24 mouse cellular contexts compared by ENCODE assay signal in the genomic region with DNA sequence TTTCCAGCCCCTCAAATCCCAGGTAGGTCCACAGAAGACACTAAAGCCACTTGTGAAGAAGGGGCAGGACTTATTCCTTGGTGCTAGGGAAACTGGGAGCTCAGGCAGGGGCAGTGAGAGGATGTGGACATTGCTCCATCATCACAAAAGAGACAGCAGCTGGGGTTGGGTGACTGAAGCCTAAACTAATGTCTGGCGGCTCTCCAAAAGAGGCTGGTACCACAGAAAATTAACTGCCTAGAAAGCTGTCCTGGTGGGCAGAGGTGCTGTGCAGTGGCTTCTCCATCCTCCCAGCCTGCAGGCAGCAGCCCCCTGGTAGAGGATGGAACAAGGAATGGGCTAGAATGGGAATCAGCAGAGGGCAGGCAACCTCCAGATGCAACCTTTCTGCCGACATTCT. TPM values are rescaled to one million over a fixed set of nuclear protein-coding genes. Genes with fewer than 3 reads are reported as not detected.
DNase-seq lines count a peak whose midpoint lies in the region; ATAC-seq and TF ChIP-seq lines count a peak whose summit lies in the region.
"Had no signal": no experiment of that assay in that cellular context is flagged by ENCODE, and none has a peak within 500 bp of the region (broad histone marks: within the 10 kb centered on the region; RNA-seq: fewer than 3 reads in every experiment).

No protein-coding gene starts in this region.

- no peaks in the 10 kb centered on the region for H3K9me3 ChIP-seq in forebrain, embryonic 14.5 days (replicated peaks; ENCODE audit: control insufficient read depth, low read length)
- no peaks in the 10 kb centered on the region for H3K9me3 ChIP-seq in forebrain, embryonic 15.5 days
- H3K9me3 ChIP-seq in hindbrain, postnatal 0 days (ENCODE audit: low read length), result no peaks in the 10 kb centered on the region
- no peaks in the 10 kb centered on the region for H3K9me3 ChIP-seq in hindbrain, embryonic 16.5 days (ENCODE audit: control insufficient read depth, low read length)
- no peaks in the 10 kb centered on the region for H3K9me3 ChIP-seq in midbrain, embryonic 11.5 days (ENCODE audit: control insufficient read depth, low read length)
- no peaks in the 10 kb centered on the region for H3K9me3 ChIP-seq in midbrain, embryonic 14.5 days (ENCODE audit: control insufficient read depth, low read length)
- H3K9me3 ChIP-seq: embryonic facial prominence, embryonic 10.5 days; forebrain, embryonic 13.5 days; heart, embryonic 12.5 days; hindbrain, embryonic 10.5 days had no signal

- no peak overlapping the region for H3K4me2 ChIP-seq in forebrain, embryonic 14.5 days (ENCODE audit: low read length)
- no peak overlapping the region for H3K4me2 ChIP-seq in forebrain, embryonic 15.5 days (replicated peaks)
- H3K4me2 ChIP-seq in hindbrain, postnatal 0 days (ENCODE audit: low read depth, low read length), result no peak overlapping the region
- no peak overlapping the region for H3K4me2 ChIP-seq in hindbrain, embryonic 16.5 days (ENCODE audit: low read length)
- H3K4me2 ChIP-seq in midbrain, embryonic 11.5 days, result no peak overlapping the region
- no peak overlapping the region for H3K4me2 ChIP-seq in midbrain, embryonic 14.5 days (ENCODE audit: low read length)
- H3K4me2 ChIP-seq: forebrain, embryonic 13.5 days; heart, embryonic 12.5 days had no signal

- TF ChIP-seq CTCF in hindbrain, postnatal 0 days (IDR thresholded peaks at IDR 0.05; ENCODE audit: low read depth), result no peak
- no peak for TF ChIP-seq CTCF in brain, embryonic 14.5 days (IDR thresholded peaks at IDR 0.05; ENCODE audit: borderline replicate concordance, extremely low read depth, insufficient read depth, insufficient read length)

- peaks cover 14% of the 10 kb centered on the region for H3K4me1 ChIP-seq in forebrain, embryonic 14.5 days (ENCODE audit: control insufficient read depth, insufficient read depth, low read length)
- H3K4me1 ChIP-seq in forebrain, embryonic 15.5 days, result peaks cover 11% of the 10 kb centered on the region
- peaks cover 4% of the 10 kb centered on the region; the same call in 1 of the 2 replicates for H3K4me1 ChIP-seq in hindbrain, postnatal 0 days (ENCODE audit: insufficient read depth, low read length)
- H3K4me1 ChIP-seq in hindbrain, embryonic 16.5 days (ENCODE audit: control insufficient read depth, insufficient read depth, low read depth, low read length), result peaks cover 8% of the 10 kb centered on the region; the same call in 1 of the 2 replicates
- H3K4me1 ChIP-seq in midbrain, embryonic 11.5 days (ENCODE audit: control insufficient read depth, insufficient read depth, low read length), result peaks cover 12% of the 10 kb centered on the region
- peaks cover 13% of the 10 kb centered on the region for H3K4me1 ChIP-seq in midbrain, embryonic 14.5 days (ENCODE audit: control insufficient read depth, insufficient read depth, low read length)
- H3K4me1 ChIP-seq: heart, embryonic 12.5 days had no signal

- no peak overlapping the region for H3K27ac ChIP-seq in forebrain, embryonic 14.5 days (ENCODE audit: low read depth, low read length)
- no peak overlapping the region for H3K27ac ChIP-seq in forebrain, embryonic 15.5 days (replicated peaks)
- H3K27ac ChIP-seq in hindbrain, postnatal 0 days, result no peak overlapping the region
- no peak overlapping the region for H3K27ac ChIP-seq in hindbrain, embryonic 16.5 days (ENCODE audit: low read depth, low read length)
- no peak overlapping the region for H3K27ac ChIP-seq in midbrain, embryonic 11.5 days (ENCODE audit: low read depth, low read length)
- H3K27ac ChIP-seq in midbrain, embryonic 14.5 days (replicated peaks; ENCODE audit: low read depth, low read length), result no peak overlapping the region
- H3K27ac ChIP-seq: embryonic facial prominence, embryonic 10.5 days; forebrain, embryonic 13.5 days; hindbrain, embryonic 10.5 days had no signal

- H3K4me3 ChIP-seq in forebrain, embryonic 14.5 days (ENCODE audit: low read depth, low read length), result no peak overlapping the region
- H3K4me3 ChIP-seq in forebrain, embryonic 15.5 days, result no peak overlapping the region
- H3K4me3 ChIP-seq in hindbrain, postnatal 0 days (ENCODE audit: low read length), result no peak overlapping the region
- H3K4me3 ChIP-seq in hindbrain, embryonic 16.5 days (ENCODE audit: low read length), result no peak overlapping the region
- no peak overlapping the region for H3K4me3 ChIP-seq in midbrain, embryonic 11.5 days (ENCODE audit: low read depth, low read length)
- no peak overlapping the region for H3K4me3 ChIP-seq in midbrain, embryonic 14.5 days (replicated peaks; ENCODE audit: low read depth, low read length)
- H3K4me3 ChIP-seq: embryonic facial prominence, embryonic 10.5 days; forebrain, embryonic 13.5 days; heart, embryonic 12.5 days; hindbrain, embryonic 10.5 days had no signal

- DNase-seq in forebrain, embryonic 14.5 days (ENCODE audit: low spot score), result peak; percentile 34
- peak; percentile 41 for DNase-seq in hindbrain, postnatal 0 days (ENCODE audit: low spot score)
- peak; percentile 54 for DNase-seq in midbrain, embryonic 11.5 days (ENCODE audit: low spot score, missing footprints)
- no peak for DNase-seq in midbrain, embryonic 14.5 days
- peak; percentile 40 for DNase-seq in brain, embryonic 14.5 days (ENCODE audit: low read depth)
- DNase-seq: adrenal gland, postnatal 10 days; cerebellum, adult 18-20 months; cerebellum, adult 9-11 months; gastrocnemius, postnatal 10 days had no signal

- H3K36me3 ChIP-seq in forebrain, embryonic 14.5 days (ENCODE audit: control insufficient read depth, insufficient read depth, low read length), result no peaks in the 10 kb centered on the region
- no peaks in the 10 kb centered on the region for H3K36me3 ChIP-seq in forebrain, embryonic 15.5 days
- H3K36me3 ChIP-seq in hindbrain, postnatal 0 days (ENCODE audit: insufficient read depth, low read length), result no peaks in the 10 kb centered on the region
- H3K36me3 ChIP-seq in hindbrain, embryonic 16.5 days (ENCODE audit: control insufficient read depth, insufficient read depth, low read length), result no peaks in the 10 kb centered on the region
- H3K36me3 ChIP-seq in midbrain, embryonic 11.5 days (ENCODE audit: control insufficient read depth, insufficient read depth, low read length), result no peaks in the 10 kb centered on the region
- H3K36me3 ChIP-seq in midbrain, embryonic 14.5 days (ENCODE audit: control insufficient read depth, insufficient read depth, low read length), result no peaks in the 10 kb centered on the region
- H3K36me3 ChIP-seq: embryonic facial prominence, embryonic 10.5 days; heart, embryonic 12.5 days; hindbrain, embryonic 10.5 days had no signal

- TF ChIP-seq POLR2A in brain, embryonic 14.5 days (IDR thresholded peaks at IDR 0.05; ENCODE audit: borderline replicate concordance, extremely low read depth, insufficient read depth, insufficient read length, poor library complexity, severe bottlenecking), result no peak

- H3K9ac ChIP-seq in forebrain, embryonic 14.5 days (ENCODE audit: low read length), result no peak overlapping the region
- no peak overlapping the region for H3K9ac ChIP-seq in forebrain, embryonic 15.5 days (replicated peaks)
- no peak overlapping the region for H3K9ac ChIP-seq in hindbrain, postnatal 0 days (replicated peaks; ENCODE audit: low read length)
- no peak overlapping the region; the same call in 1 of the 2 replicates for H3K9ac ChIP-seq in hindbrain, embryonic 16.5 days (ENCODE audit: low read depth, low read length)
- no peak overlapping the region for H3K9ac ChIP-seq in midbrain, embryonic 11.5 days (ENCODE audit: low read length)
- no peak overlapping the region for H3K9ac ChIP-seq in midbrain, embryonic 14.5 days (replicated peaks; ENCODE audit: low read length)
- H3K9ac ChIP-seq: forebrain, embryonic 13.5 days; heart, embryonic 12.5 days had no signal

- H3K27me3 ChIP-seq in forebrain, embryonic 14.5 days (replicated peaks; ENCODE audit: control insufficient read depth, insufficient read depth, low read length), result no peaks in the 10 kb centered on the region
- H3K27me3 ChIP-seq in forebrain, embryonic 15.5 days, result no peaks in the 10 kb centered on the region
- H3K27me3 ChIP-seq in hindbrain, postnatal 0 days (ENCODE audit: insufficient read depth, low read length), result no peaks in the 10 kb centered on the region
- H3K27me3 ChIP-seq in hindbrain, embryonic 16.5 days (replicated peaks; ENCODE audit: control insufficient read depth, insufficient read depth, low read length), result no peaks in the 10 kb centered on the region
- peaks cover 8% of the 10 kb centered on the region for H3K27me3 ChIP-seq in midbrain, embryonic 11.5 days (ENCODE audit: control insufficient read depth, insufficient read depth, low read length)
- H3K27me3 ChIP-seq in midbrain, embryonic 14.5 days (ENCODE audit: control insufficient read depth, insufficient read depth, low read length), result no peaks in the 10 kb centered on the region

- WGBS in forebrain, embryonic 14.5 days, result 71% methylated on average over 2 of the region's 2 CpGs
- WGBS in forebrain, embryonic 15.5 days, result 79% methylated on average over 2 of the region's 2 CpGs
- 52% methylated on average over 2 of the region's 2 CpGs for WGBS in hindbrain, postnatal 0 days
- WGBS in hindbrain, embryonic 16.5 days, result 74% methylated on average over 2 of the region's 2 CpGs
- WGBS in midbrain, embryonic 11.5 days, result 82% methylated on average over 2 of the region's 2 CpGs
- 80% methylated on average over 2 of the region's 2 CpGs for WGBS in midbrain, embryonic 14.5 days

- no peak for ATAC-seq in forebrain, embryonic 14.5 days
- no peak for ATAC-seq in forebrain, embryonic 15.5 days (replicated peaks)
- 0 out of 2 replicates have a peak, but pooled peaks have one; percentile 18 for ATAC-seq in hindbrain, postnatal 0 days
- ATAC-seq in hindbrain, embryonic 16.5 days, result no peak
- ATAC-seq in midbrain, embryonic 11.5 days (ENCODE audit: low FRiP score), result no peak
- ATAC-seq in midbrain, embryonic 14.5 days (ENCODE audit: low FRiP score, low TSS enrichment), result no peak
- ATAC-seq: forebrain, embryonic 13.5 days; inflammation-experienced regulatory T-cells, adult 6 months had no signal

RNA-seq across cellular contexts. Expression of a gene that starts 41.5 kb away (rescaled TPM):
- polyA plus RNA-seq in forebrain, embryonic 14.5 days (2014; fragmentation: Nextera tagmentation; extraction: Ambion mirVana), result 3.5 and 5.1 TPM in 2 replicates
- polyA plus RNA-seq in forebrain, embryonic 15.5 days (2015; fragmentation: Nextera tagmentation; extraction: Ambion mirVana), result 6.3 and 7.0 TPM in 2 replicates
- 26.2 and 31.0 TPM in 2 replicates for total RNA-seq in hindbrain, postnatal 0 days (2014; rRNA removed)
- 14.0 and 15.2 TPM in 2 replicates for polyA plus RNA-seq in hindbrain, postnatal 0 days (2015; fragmentation: Nextera tagmentation; extraction: Ambion mirVana)
- polyA plus RNA-seq in hindbrain, embryonic 16.5 days (2015; fragmentation: Nextera tagmentation; extraction: Ambion mirVana), result 20.1 and 24.3 TPM in 2 replicates
- 21.5 and 22.0 TPM in 2 replicates for polyA plus RNA-seq in midbrain, embryonic 11.5 days (2014; fragmentation: Nextera tagmentation; extraction: Ambion mirVana)
- polyA plus RNA-seq in midbrain, embryonic 14.5 days (2014; fragmentation: Nextera tagmentation; extraction: Ambion mirVana), result 34.1 and 44.9 TPM in 2 replicates
- polyA plus RNA-seq in brain, embryonic 14.5 days (2012; rRNA removed), result 9.3 and 30.0 TPM in 2 replicates
- total RNA-seq: adrenal gland, postnatal 10 days; adrenal gland, postnatal 4 days; gastrocnemius, postnatal 10 days; gastrocnemius, postnatal 4 days; heart, adult 8-10 months; heart, postnatal 25 days; MEL had no signal
- polyA plus RNA-seq: C2C12; embryonic facial prominence, embryonic 14.5 days; heart, embryonic 16.5 days; inflammation-experienced regulatory T-cells, adult 6 months had no signal
